Mouse (Mus musculus) neural tube, embryonic 14.5 days (tissue): Measurements from ENCODE around the gene Hdac9. TPM values are rescaled to one million over a fixed set of nuclear protein-coding genes. Genes with fewer than 3 reads are reported as not detected.

Experiments
- ATAC-seq: fragments of 200-750 bp; cut with Nextera tagmentation; 2 replicates; pipeline ENCODE4 v1.8.0; 2017; ENCODE audit warnings: low read depth, mild to moderate bottlenecking, moderate TSS enrichment, moderate library complexity
- H3K27ac ChIP-seq: fragments of 300-500 bp; sonication (generic); 2 replicates; pipeline ENCODE4 v1.5.1; 2014; ENCODE audit warnings: low read depth, mild to moderate bottlenecking, control low read depth, low read length, moderate library complexity, mixed read lengths
- H3K27me3 ChIP-seq: fragments of 300-500 bp; sonication (generic); 2 replicates; pipeline ENCODE4 v1.6.1; 2014; ENCODE audit warnings: low read length; ENCODE audit not compliant: control insufficient read depth, insufficient read depth
- H3K36me3 ChIP-seq: fragments of 300-500 bp; sonication (generic); 2 replicates; pipeline ENCODE4 v1.6.1; 2014; ENCODE audit warnings: low read length, mixed read lengths; ENCODE audit not compliant: control insufficient read depth, insufficient read depth
- H3K4me1 ChIP-seq: fragments of 300-500 bp; sonication (generic); 2 replicates; pipeline ENCODE4 v1.6.1; 2014; ENCODE audit warnings: low read length; ENCODE audit not compliant: control insufficient read depth, insufficient read depth
- H3K4me2 ChIP-seq: fragments of 300-500 bp; sonication (generic); 2 replicates; pipeline ENCODE4 v1.6.1; 2014; ENCODE audit warnings: mild to moderate bottlenecking, low read depth, low read length, control low read depth
- H3K4me3 ChIP-seq: fragments of 300-500 bp; sonication (generic); 2 replicates; pipeline ENCODE4 v1.5.1; 2014; ENCODE audit warnings: low read depth, low read length, control low read depth, mixed read lengths
- H3K9ac ChIP-seq: fragments of 300-500 bp; sonication (generic); replicated peaks from 2 replicates; pipeline ENCODE4 v1.6.1; 2014; ENCODE audit warnings: low read depth, mild to moderate bottlenecking, control low read depth, low read length, mixed read lengths
- H3K9me3 ChIP-seq: fragments of 300-500 bp; sonication (generic); 2 replicates; pipeline ENCODE4 v1.6.1; 2016; ENCODE audit warnings: low read length; ENCODE audit not compliant: control insufficient read depth
- WGBS: fragments of 180-500 bp; shearing (Covaris S2); extraction: QIAGEN DNeasy Blood & Tissue Kit; methylation state at CpG from one replicate; pipeline ENCODE4 v1.1.7; 2014; 5-methylcytosine and 5-hydroxymethylcytosine counted together
- polyA plus RNA-seq: library from polyadenylated mRNA; unstranded; fragments of >200 nt; fragmentation: Nextera tagmentation; extraction: Ambion mirVana; gene quantifications from 2 replicates; pipeline ENCODE4 v1.2.1, GENCODE M21; 2014

Gene Hdac9
- polyA plus RNA-seq, 1 experiment from 2014 or later, result 14.1 TPM

- H3K4me3 ChIP-seq, result no peak overlapping the region
- ATAC-seq, result no peak
- no peaks in the 10 kb centered on the region for H3K36me3 ChIP-seq
- no peaks in the 10 kb centered on the region for H3K9me3 ChIP-seq
- no peak overlapping the region for H3K27ac ChIP-seq
- H3K4me2 ChIP-seq, result no peak overlapping the region
- no peak overlapping the region for H3K9ac ChIP-seq
- WGBS, result 97% methylated on average over 1 of the region's 1 CpGs
- H3K4me1 ChIP-seq, result no peaks in the 10 kb centered on the region
- H3K27me3 ChIP-seq, result no peaks in the 10 kb centered on the region
Observed at GRCm38 (mm10) chr12:34191246-34191645, 725.6 kb downstream of the Hdac9 start.

GRCm38 (mm10) chr12:34178931-34179330 is 738.0 kb downstream of the Hdac9 start:
- 84% methylated on average over 4 of the region's 4 CpGs for WGBS
- ATAC-seq, result no peak
- no peaks in the 10 kb centered on the region for H3K36me3 ChIP-seq

GRCm38 (mm10) chr12:34176790-34177189 is 740.1 kb downstream of the Hdac9 start:
- no peak overlapping the region for H3K9ac ChIP-seq
- H3K4me1 ChIP-seq, result no peaks in the 10 kb centered on the region
- no peak for ATAC-seq
- no peaks in the 10 kb centered on the region for H3K9me3 ChIP-seq
- H3K36me3 ChIP-seq, result no peaks in the 10 kb centered on the region
- 91% methylated on average over 3 of the region's 3 CpGs for WGBS
- H3K4me2 ChIP-seq, result no peak overlapping the region
- no peaks in the 10 kb centered on the region for H3K27me3 ChIP-seq
- H3K4me3 ChIP-seq, result no peak overlapping the region
- H3K27ac ChIP-seq, result no peak overlapping the region

More at GRCm38 (mm10) chr12:34178931-34179330, 738.0 kb downstream of the Hdac9 start:
- Histone ChIP-seq H3K27me3 (no peaks in the 10 kb centered on the region), H3K4me2 (no peak overlapping the region), H3K4me1 (no peaks in the 10 kb centered on the region), H3K4me3 (no peak overlapping the region), H3K9ac (no peak overlapping the region), H3K9me3 (no peaks in the 10 kb centered on the region), H3K27ac (no peak overlapping the region)

GRCm38 (mm10) chr12:34173036-34173435 is 743.9 kb downstream of the Hdac9 start:
- H3K27ac ChIP-seq, result no peak overlapping the region
- 64% methylated on average over 1 of the region's 1 CpGs for WGBS
- no peaks in the 10 kb centered on the region for H3K4me1 ChIP-seq
- H3K9ac ChIP-seq, result no peak overlapping the region
- ATAC-seq, result no peak
- no peaks in the 10 kb centered on the region for H3K36me3 ChIP-seq
- H3K4me3 ChIP-seq, result no peak overlapping the region
- H3K4me2 ChIP-seq, result no peak overlapping the region
- no peaks in the 10 kb centered on the region for H3K27me3 ChIP-seq
- no peaks in the 10 kb centered on the region for H3K9me3 ChIP-seq

GRCm38 (mm10) chr12:34170601-34171000 is 746.3 kb downstream of the Hdac9 start:
- Histone ChIP-seq H3K4me2 (no peak overlapping the region), H3K4me1 (no peaks in the 10 kb centered on the region), H3K9ac (no peak overlapping the region), H3K27ac (no peak overlapping the region), H3K27me3 (no peaks in the 10 kb centered on the region), H3K36me3 (no peaks in the 10 kb centered on the region), H3K4me3 (no peak overlapping the region), H3K9me3 (no peaks in the 10 kb centered on the region)
- 65% methylated on average over 3 of the region's 3 CpGs for whole genome bisulfite sequencing
- ATAC-seq, result no peak

GRCm38 (mm10) chr12:34165674-34166073 is 751.2 kb downstream of the Hdac9 start:
- no peaks in the 10 kb centered on the region for H3K27me3 ChIP-seq
- no peaks in the 10 kb centered on the region for H3K9me3 ChIP-seq
- no peak overlapping the region for H3K27ac ChIP-seq
- H3K9ac ChIP-seq, result no peak overlapping the region
- H3K4me2 ChIP-seq, result no peak overlapping the region
- H3K4me3 ChIP-seq, result no peak overlapping the region
- no peaks in the 10 kb centered on the region for H3K4me1 ChIP-seq
- H3K36me3 ChIP-seq, result no peaks in the 10 kb centered on the region
- 82% methylated on average over 4 of the region's 4 CpGs for WGBS
- ATAC-seq, result no peak

GRCm38 (mm10) chr12:34156301-34156700 is 760.6 kb downstream of the Hdac9 start:
- H3K9ac ChIP-seq, result no peak overlapping the region
- H3K27ac ChIP-seq, result no peak overlapping the region
- no peaks in the 10 kb centered on the region for H3K27me3 ChIP-seq
- 0 out of 2 replicates have a peak, but pooled peaks cover 4% of the 10 kb centered on the region for H3K4me1 ChIP-seq
- no peak overlapping the region for H3K4me2 ChIP-seq
- no peaks in the 10 kb centered on the region for H3K9me3 ChIP-seq
- no peaks in the 10 kb centered on the region for H3K36me3 ChIP-seq
- WGBS, result 88% methylated on average over 6 of the region's 6 CpGs
- ATAC-seq, result no peak
- H3K4me3 ChIP-seq, result no peak overlapping the region

- no peaks in the 10 kb centered on the region for H3K36me3 ChIP-seq
- no peak overlapping the region for H3K9ac ChIP-seq
- H3K27ac ChIP-seq, result no peak overlapping the region
- H3K9me3 ChIP-seq, result no peaks in the 10 kb centered on the region
- no peak overlapping the region for H3K4me3 ChIP-seq
- H3K4me1 ChIP-seq, result 0 out of 2 replicates have a peak, but pooled peaks cover 4% of the 10 kb centered on the region
- WGBS, result 11% methylated on average over 5 of the region's 5 CpGs
- no peak overlapping the region for H3K4me2 ChIP-seq
- ATAC-seq, result peak; percentile 80; the same call in 1 of the 2 replicates
- H3K27me3 ChIP-seq, result no peaks in the 10 kb centered on the region
Observed at GRCm38 (mm10) chr12:34155740-34156139, 761.2 kb downstream of the Hdac9 start.

GRCm38 (mm10) chr12:34154757-34155156 is 762.1 kb downstream of the Hdac9 start:
- ATAC-seq, result no peak

More at GRCm38 (mm10) chr12:34154757-34155156, 762.1 kb downstream of the Hdac9 start:
- 0 out of 2 replicates have a peak, but pooled peaks cover 4% of the 10 kb centered on the region for H3K4me1 ChIP-seq
- 78% methylated on average over 3 of the region's 3 CpGs for WGBS
- no peaks in the 10 kb centered on the region for H3K27me3 ChIP-seq
- no peak overlapping the region for H3K4me2 ChIP-seq
- no peak overlapping the region for H3K9ac ChIP-seq
- no peaks in the 10 kb centered on the region for H3K36me3 ChIP-seq
- H3K4me3 ChIP-seq, result no peak overlapping the region
- no peaks in the 10 kb centered on the region for H3K9me3 ChIP-seq
- H3K27ac ChIP-seq, result no peak overlapping the region
